ENCODE assay signal across 13 mouse cellular contexts in genomic region chr11:8848049-8848448, GRCm38 (mm10).
"Had no signal": no experiment of that assay in that cellular context is flagged by ENCODE, and none has a peak within 500 bp of the region (broad histone marks: within the 10 kb centered on the region; RNA-seq: fewer than 3 reads in every experiment).

No protein-coding gene starts in this region.

- H3K4me3 ChIP-seq: left cerebral cortex, adult 2 months; liver, embryonic 13.5 days; midbrain, embryonic 12.5 days; midbrain, embryonic 15.5 days; neural tube, embryonic 12.5 days had no signal

- DNase-seq: kidney, adult 18-20 months; kidney, adult 9 months; kidney, postnatal 36 days; layer of hippocampus, postnatal 36 days; liver, embryonic 13.5 days; lung, embryonic 14.5 days; thymus, adult 18-20 months; thymus, postnatal 36 days had no signal

- ATAC-seq: lung, postnatal 0 days; midbrain, embryonic 15.5 days had no signal

- H3K27ac ChIP-seq: left cerebral cortex, adult 2 months; liver, embryonic 13.5 days; midbrain, embryonic 12.5 days; midbrain, embryonic 15.5 days; neural tube, embryonic 12.5 days had no signal

- H3K4me1 ChIP-seq: liver, embryonic 13.5 days; midbrain, embryonic 12.5 days; midbrain, embryonic 15.5 days; neural tube, embryonic 12.5 days had no signal

- H3K36me3 ChIP-seq: liver, embryonic 13.5 days; midbrain, embryonic 12.5 days; midbrain, embryonic 15.5 days; neural tube, embryonic 12.5 days had no signal
